Mouse (Mus musculus): ENCODE measurements at regions not wholly inside any gene's neighbourhood (a gene's known extent, or its start where the extent isn't known, plus 50 kb on each side); places are given as distances from the start of the nearest gene placed in this dataset.

- Histone ChIP-seq H3K4me3 (no peak overlapping the region), H3K4me2 (peak overlapping the region; percentile 31), H3K9me3 (no peaks in the 10 kb centered on the region), H3K9ac (no peak overlapping the region), H3K27me3 (no peaks in the 10 kb centered on the region), H3K27ac (peak overlapping the region; percentile 74), H3K36me3 (no peaks in the 10 kb centered on the region), H3K4me1 (peaks cover 17% of the 10 kb centered on the region)
- ATAC-seq (ENCODE audit: borderline replicate concordance, extremely low read depth, low FRiP score, low TSS enrichment): peak; percentile 86
- WGBS: 33% methylated on average over 13 of the region's 13 CpGs
Observed at GRCm38 (mm10) chr15:59263433-59264328, 374.6 kb downstream of the Gm49356 start.
